Mouse (Mus musculus): ENCODE measurements around the gene Yap1. TPM values are rescaled to one million over a fixed set of nuclear protein-coding genes. Genes with fewer than 3 reads are reported as not detected.

The Yap1 gene
- polyA plus RNA-seq, 1 experiment from 2014 or later, result 11.5 TPM

DNA sequence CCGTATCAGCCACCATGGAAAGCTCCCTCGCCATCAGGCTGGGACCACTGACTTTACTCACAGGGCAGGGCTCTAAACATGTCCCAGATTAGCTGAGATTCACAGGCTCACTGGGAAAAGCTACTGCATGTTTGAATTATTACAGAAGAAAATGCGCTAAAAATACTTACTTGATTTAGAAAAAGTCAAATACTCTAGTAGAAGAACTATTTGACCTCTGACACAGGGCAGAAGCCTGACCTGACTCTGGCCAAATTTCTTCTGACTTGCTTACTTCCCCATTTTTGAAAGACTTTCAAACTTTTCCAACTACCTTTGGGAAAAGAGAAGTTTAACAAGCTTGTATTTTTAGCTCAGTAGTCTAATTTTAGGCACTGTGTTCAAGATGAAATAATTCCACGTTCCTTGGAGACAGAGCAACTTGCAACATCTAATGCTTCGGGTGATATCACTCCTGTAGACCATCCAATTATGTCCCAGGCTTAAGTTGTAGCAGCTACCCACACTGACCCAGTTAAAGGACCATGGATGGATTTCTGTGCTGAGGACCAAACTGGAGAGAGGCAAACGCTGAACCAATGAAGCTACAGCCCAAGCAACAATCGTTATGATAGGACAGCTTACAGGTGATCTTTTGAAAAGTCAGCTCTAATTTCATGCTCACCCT is 60.5 kb downstream of the Yap1 start:
- Histone ChIP-seq H3K9ac (no peak overlapping the region), H3K4me1 (replicated peaks) (no peaks in the 10 kb centered on the region), H3K27ac (replicated peaks) (no peak overlapping the region), H3K27me3 (no peaks in the 10 kb centered on the region), H3K4me2 (no peak overlapping the region), H3K9me3 (no peaks in the 10 kb centered on the region), H3K4me3 (no peak overlapping the region), H3K36me3 (0 out of 2 replicates have a peak, but pooled peaks cover 18% of the 10 kb centered on the region)
- WGBS, result 93% methylated on average over 7 of the region's 7 CpGs
- ATAC-seq (ENCODE audit: low read depth), result no peak

DNA sequence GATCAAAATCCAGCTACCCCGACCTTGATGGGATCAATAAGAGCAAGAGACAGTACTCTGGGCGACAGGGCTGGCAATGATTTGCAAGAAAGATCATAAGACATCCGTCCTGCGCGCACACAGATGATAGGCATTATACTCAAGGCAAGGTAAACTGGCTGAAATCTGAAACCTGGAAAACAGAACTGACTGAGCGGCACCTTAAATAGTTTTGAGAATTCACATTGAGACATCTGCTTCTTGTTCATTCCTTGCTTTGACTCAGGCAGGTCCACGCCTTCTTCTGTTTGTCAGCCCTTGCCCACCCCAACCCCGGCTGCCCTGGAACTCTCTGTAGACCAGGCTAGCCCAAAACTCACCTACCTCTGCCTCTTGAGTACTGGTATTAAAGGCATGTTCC is 61.7 kb downstream of the Yap1 start:
- no peaks in the 10 kb centered on the region for H3K9me3 ChIP-seq
- H3K4me3 ChIP-seq, result no peak overlapping the region
- no peaks in the 10 kb centered on the region for H3K4me1 ChIP-seq (replicated peaks)
- no peak overlapping the region for H3K9ac ChIP-seq
- ATAC-seq (ENCODE audit: low read depth), result no peak
- no peaks in the 10 kb centered on the region for H3K27me3 ChIP-seq
- H3K27ac ChIP-seq (replicated peaks), result no peak overlapping the region
- H3K36me3 ChIP-seq, result 0 out of 2 replicates have a peak, but pooled peaks cover 8% of the 10 kb centered on the region
- no peak overlapping the region for H3K4me2 ChIP-seq
- 92% methylated on average over 8 of the region's 8 CpGs for WGBS

GRCm38 (mm10) chr9:7940075-7940474 is 64.3 kb downstream of the Yap1 start:
- H3K9me3 ChIP-seq, result no peaks in the 10 kb centered on the region
- H3K27me3 ChIP-seq, result no peaks in the 10 kb centered on the region
- ATAC-seq (ENCODE audit: low read depth), result no peak
- peaks cover 23% of the 10 kb centered on the region for H3K36me3 ChIP-seq
- no peaks in the 10 kb centered on the region for H3K4me1 ChIP-seq (replicated peaks)
- H3K9ac ChIP-seq, result no peak overlapping the region
- no peak overlapping the region for H3K27ac ChIP-seq (replicated peaks)
- no peak overlapping the region for H3K4me3 ChIP-seq
- 93% methylated on average over 4 of the region's 4 CpGs for WGBS
- no peak overlapping the region for H3K4me2 ChIP-seq

DNA sequence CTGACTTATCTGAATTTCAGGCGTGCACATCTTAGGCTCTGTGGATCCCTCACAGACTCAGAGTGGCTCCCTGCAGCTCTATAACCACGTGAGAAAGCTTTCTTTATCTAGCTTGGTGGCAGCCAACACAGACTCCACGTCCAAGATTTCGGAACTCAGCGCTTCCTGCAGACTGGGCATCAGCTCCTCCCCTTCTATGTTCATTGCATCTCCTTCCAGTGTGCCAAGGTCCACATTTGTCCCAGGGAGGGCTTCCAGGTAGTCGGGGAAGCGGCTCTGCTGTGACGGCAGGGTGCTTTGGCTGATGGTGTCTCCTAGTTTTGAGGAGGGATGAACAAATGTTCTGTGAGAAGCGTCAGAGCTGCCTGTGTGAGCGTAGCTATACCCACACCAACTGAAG is 70.0 kb downstream of the Yap1 start:
- H3K27me3 ChIP-seq, result no peaks in the 10 kb centered on the region
- ATAC-seq (ENCODE audit: low read depth), result no peak
- H3K9ac ChIP-seq, result no peak overlapping the region
- H3K4me3 ChIP-seq, result no peak overlapping the region
- H3K36me3 ChIP-seq, result peaks cover 57% of the 10 kb centered on the region
- H3K27ac ChIP-seq (replicated peaks), result no peak overlapping the region
- WGBS, result 97% methylated on average over 10 of the region's 10 CpGs
- no peak overlapping the region for H3K4me2 ChIP-seq
- 0 out of 2 replicates have a peak, but pooled peaks cover 4% of the 10 kb centered on the region for H3K4me1 ChIP-seq (replicated peaks)
- peaks cover 14% of the 10 kb centered on the region for H3K9me3 ChIP-seq

GRCm38 (mm10) chr9:7929552-7929951 is 74.8 kb downstream of the Yap1 start:
- H3K4me3 ChIP-seq, result no peak overlapping the region
- no peaks in the 10 kb centered on the region for H3K27me3 ChIP-seq
- no peak overlapping the region for H3K4me2 ChIP-seq
- WGBS, result 71% methylated on average over 6 of the region's 6 CpGs
- H3K9me3 ChIP-seq, result peaks cover 14% of the 10 kb centered on the region
- peaks cover 32% of the 10 kb centered on the region for H3K36me3 ChIP-seq
- no peak overlapping the region for H3K9ac ChIP-seq
- H3K4me1 ChIP-seq (replicated peaks), result 0 out of 2 replicates have a peak, but pooled peaks cover 4% of the 10 kb centered on the region
- no peak overlapping the region for H3K27ac ChIP-seq (replicated peaks)
- ATAC-seq (ENCODE audit: low read depth), result 0 out of 2 replicates have a peak, but pooled peaks have one; percentile 27

GRCm38 (mm10) chr9:7928866-7929265 is 75.5 kb downstream of the Yap1 start:
- Histone ChIP-seq H3K4me1 (replicated peaks) (0 out of 2 replicates have a peak, but pooled peaks cover 4% of the 10 kb centered on the region), H3K27ac (replicated peaks) (no peak overlapping the region), H3K4me2 (no peak overlapping the region), H3K4me3 (no peak overlapping the region), H3K9ac (no peak overlapping the region), H3K27me3 (no peaks in the 10 kb centered on the region), H3K36me3 (peaks cover 25% of the 10 kb centered on the region), H3K9me3 (peaks cover 14% of the 10 kb centered on the region)
- WGBS, result 86% methylated on average over 3 of the region's 3 CpGs
- ATAC-seq (ENCODE audit: low read depth), result no peak

DNA sequence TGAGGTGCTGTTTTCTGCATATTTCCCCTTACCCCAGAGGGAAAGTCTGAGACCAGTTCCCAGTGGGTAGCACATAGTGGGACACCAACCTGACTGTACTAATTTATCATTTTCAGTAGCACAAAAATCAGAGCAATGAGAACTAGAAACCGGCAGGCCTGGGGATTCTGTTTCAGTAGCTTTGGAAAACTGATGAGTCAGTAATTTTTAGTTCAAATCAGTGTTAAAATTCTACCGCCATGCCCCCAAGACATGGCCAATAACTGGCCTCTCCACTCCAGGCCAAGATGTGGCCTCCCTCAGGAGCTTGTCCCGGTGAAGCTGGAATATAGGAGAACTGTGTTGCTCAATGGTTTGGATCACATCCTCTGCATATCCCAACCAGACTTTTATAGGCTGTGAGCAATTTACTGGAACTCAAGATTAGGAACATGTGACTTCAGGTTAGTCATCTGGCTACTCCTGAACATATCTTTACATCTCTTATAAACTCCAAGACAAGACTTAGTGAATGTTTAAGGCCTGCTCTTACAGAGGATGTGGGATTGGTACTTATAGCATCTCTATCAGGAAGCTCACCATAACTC is 76.1 kb downstream of the Yap1 start:
- Histone ChIP-seq H3K4me1 (replicated peaks) (0 out of 2 replicates have a peak, but pooled peaks cover 4% of the 10 kb centered on the region), H3K36me3 (peaks cover 21% of the 10 kb centered on the region), H3K4me2 (no peak overlapping the region), H3K4me3 (no peak overlapping the region), H3K27ac (replicated peaks) (no peak overlapping the region), H3K9ac (no peak overlapping the region), H3K27me3 (no peaks in the 10 kb centered on the region), H3K9me3 (peaks cover 14% of the 10 kb centered on the region)
- ATAC-seq (ENCODE audit: low read depth), result no peak
- 85% methylated on average over 3 of the region's 3 CpGs for WGBS

GRCm38 (mm10) chr9:7914925-7915324 is 89.5 kb downstream of the Yap1 start:
- peak overlapping the region; percentile 55 for H3K4me2 ChIP-seq
- H3K4me1 ChIP-seq (replicated peaks), result peaks cover 7% of the 10 kb centered on the region
- peak; percentile 33; the same call in 1 of the 2 replicates for ATAC-seq (ENCODE audit: low read depth)
- no peaks in the 10 kb centered on the region for H3K27me3 ChIP-seq
- WGBS, result 59% methylated on average over 8 of the region's 8 CpGs
- no peaks in the 10 kb centered on the region for H3K36me3 ChIP-seq
- H3K4me3 ChIP-seq, result 0 out of 2 replicates have a peak overlapping the region, but pooled peaks have one; percentile 29
- H3K9me3 ChIP-seq, result no peaks in the 10 kb centered on the region
- H3K9ac ChIP-seq, result peak overlapping the region; percentile 41; the same call in 1 of the 2 replicates
- peak overlapping the region; percentile 33; the same call in 1 of the 2 replicates for H3K27ac ChIP-seq (replicated peaks)

DNA sequence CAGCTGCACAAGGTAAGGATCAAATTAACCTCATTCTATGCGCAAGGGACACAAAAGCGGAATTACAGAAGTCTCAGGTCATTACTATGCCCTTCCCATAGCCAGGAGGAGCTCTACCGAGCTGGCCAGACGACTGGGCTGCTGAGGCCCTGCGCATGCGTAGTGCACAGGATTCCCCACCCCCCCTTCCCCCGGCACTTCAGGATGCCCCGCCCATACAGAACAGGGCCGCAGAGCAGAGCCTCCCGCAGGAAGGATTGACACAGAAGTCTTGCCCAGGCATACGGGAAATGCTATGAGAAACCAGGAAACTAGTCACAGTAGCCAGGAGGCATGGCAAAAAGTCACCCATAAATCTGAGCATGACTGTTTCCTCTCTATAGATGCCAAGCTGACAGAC is 89.9 kb downstream of the Yap1 start:
- H3K27me3 ChIP-seq, result no peaks in the 10 kb centered on the region
- H3K4me1 ChIP-seq (replicated peaks), result peaks cover 7% of the 10 kb centered on the region
- ATAC-seq (ENCODE audit: low read depth), result peak; percentile 96
- H3K9ac ChIP-seq, result peak overlapping the region; percentile 49; the same call in 1 of the 2 replicates
- no peaks in the 10 kb centered on the region for H3K36me3 ChIP-seq
- H3K4me2 ChIP-seq, result peak overlapping the region; percentile 55
- H3K9me3 ChIP-seq, result no peaks in the 10 kb centered on the region
- H3K4me3 ChIP-seq, result peak overlapping the region; percentile 29
- 5% methylated on average over 11 of the region's 11 CpGs for WGBS
- H3K27ac ChIP-seq (replicated peaks), result peak overlapping the region; percentile 33; the same call in 1 of the 2 replicates

- peak; percentile 68 for ATAC-seq (ENCODE audit: low read depth)
- Histone ChIP-seq H3K4me2 (peak overlapping the region; percentile 55), H3K4me3 (peak overlapping the region; percentile 29), H3K27me3 (no peaks in the 10 kb centered on the region), H3K36me3 (no peaks in the 10 kb centered on the region), H3K9me3 (no peaks in the 10 kb centered on the region), H3K27ac (replicated peaks) (no peak overlapping the region), H3K4me1 (replicated peaks) (peaks cover 7% of the 10 kb centered on the region), H3K9ac (peak overlapping the region; percentile 49; the same call in 1 of the 2 replicates)
- WGBS, result 69% methylated on average over 19 of the region's 19 CpGs
Measured at GRCm38 (mm10) chr9:7913953-7914352, 90.4 kb downstream of the Yap1 start.

DNA sequence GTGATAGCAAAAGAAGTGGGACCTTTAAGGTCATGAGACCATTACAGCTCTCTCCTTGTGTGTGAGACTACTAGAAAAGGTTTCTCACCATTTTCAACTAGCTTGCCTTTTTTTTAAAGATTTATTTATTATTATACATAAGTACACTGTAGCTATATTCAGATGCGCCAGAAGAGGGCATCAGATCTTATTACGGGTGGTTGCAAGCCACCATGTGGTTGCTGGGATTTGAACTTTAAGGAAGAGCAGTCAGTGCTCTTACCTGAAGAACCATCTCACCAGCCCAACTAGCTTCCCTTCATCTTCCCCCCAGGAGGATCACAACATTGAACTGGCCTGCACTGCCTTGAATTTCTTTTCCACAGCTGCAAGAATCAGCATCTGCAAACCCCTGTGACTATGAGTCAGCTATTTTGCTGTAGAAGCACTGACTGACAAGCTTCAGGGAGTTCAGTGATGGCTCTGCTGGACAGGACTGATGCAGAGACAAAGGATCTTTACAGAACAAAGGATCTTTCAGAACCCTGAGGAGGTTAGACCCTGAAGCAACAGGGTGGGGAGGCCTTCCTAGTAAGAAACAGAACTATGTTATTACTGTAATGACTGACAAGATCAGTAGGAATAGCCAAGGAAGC is 96.9 kb downstream of the Yap1 start:
- Histone ChIP-seq H3K4me2 (no peak overlapping the region), H3K4me3 (no peak overlapping the region), H3K9me3 (no peaks in the 10 kb centered on the region), H3K27ac (replicated peaks) (no peak overlapping the region), H3K4me1 (replicated peaks) (no peaks in the 10 kb centered on the region), H3K9ac (no peak overlapping the region), H3K27me3 (no peaks in the 10 kb centered on the region), H3K36me3 (no peaks in the 10 kb centered on the region)
- no peak for ATAC-seq (ENCODE audit: low read depth)
- 86% methylated on average over 2 of the region's 2 CpGs for WGBS

- Histone ChIP-seq H3K4me1 (replicated peaks) (no peaks in the 10 kb centered on the region), H3K4me3 (no peak overlapping the region), H3K9ac (no peak overlapping the region), H3K27me3 (no peaks in the 10 kb centered on the region), H3K27ac (replicated peaks) (no peak overlapping the region), H3K36me3 (no peaks in the 10 kb centered on the region), H3K9me3 (no peaks in the 10 kb centered on the region), H3K4me2 (no peak overlapping the region)
- no peak for ATAC-seq (ENCODE audit: low read depth)
- WGBS, result 87% methylated on average over 1 of the region's 1 CpGs
Measured at GRCm38 (mm10) chr9:7906564-7906963, 97.8 kb downstream of the Yap1 start.

Measured in neural tube, embryonic 13.5 days (tissue).